Mouse (Mus musculus) heart, embryonic 10.5 days (tissue): ENCODE measurements at regions not wholly inside any gene's neighbourhood (a gene's known extent, or its start where the extent isn't known, plus 50 kb on each side); places are given as distances from the start of the nearest gene placed in this dataset.

ENCODE experiments used
- DNase-seq: peaks from one replicate; pipeline ENCODE4 v3.0.0-alpha.2; 2017; ENCODE audit warnings: low spot score
- H3K27ac ChIP-seq: fragments of 300-500 bp; sonication (generic); 2 replicates; pipeline ENCODE4 v1.5.1; 2016; ENCODE audit warnings: mild to moderate bottlenecking
- H3K27me3 ChIP-seq: fragments of 300-500 bp; sonication (generic); 2 replicates; pipeline ENCODE4 v1.6.1; 2016; ENCODE audit warnings: mild to moderate bottlenecking; ENCODE audit not compliant: poor library complexity, insufficient read depth, severe bottlenecking
- H3K36me3 ChIP-seq: fragments of 300-500 bp; sonication (generic); 2 replicates; pipeline ENCODE4 v1.6.1; 2016; ENCODE audit warnings: mild to moderate bottlenecking, moderate library complexity
- H3K4me1 ChIP-seq: fragments of 300-500 bp; sonication (generic); 2 replicates; pipeline ENCODE4 v1.6.1; 2016; ENCODE audit warnings: mild to moderate bottlenecking
- H3K4me3 ChIP-seq: fragments of 300-500 bp; sonication (generic); 2 replicates; pipeline ENCODE4 v1.5.1; 2016; ENCODE audit warnings: mild to moderate bottlenecking, moderate library complexity
- H3K9me3 ChIP-seq: fragments of 300-500 bp; sonication (generic); 2 replicates; pipeline ENCODE4 v1.6.1; 2016; ENCODE audit warnings: mild to moderate bottlenecking, moderate library complexity
- WGBS: fragments of 180-500 bp; shearing (Covaris S2); methylation state at CpG from one replicate; pipeline ENCODE4 v1.1.7; 2016; 5-methylcytosine and 5-hydroxymethylcytosine counted together

DNA sequence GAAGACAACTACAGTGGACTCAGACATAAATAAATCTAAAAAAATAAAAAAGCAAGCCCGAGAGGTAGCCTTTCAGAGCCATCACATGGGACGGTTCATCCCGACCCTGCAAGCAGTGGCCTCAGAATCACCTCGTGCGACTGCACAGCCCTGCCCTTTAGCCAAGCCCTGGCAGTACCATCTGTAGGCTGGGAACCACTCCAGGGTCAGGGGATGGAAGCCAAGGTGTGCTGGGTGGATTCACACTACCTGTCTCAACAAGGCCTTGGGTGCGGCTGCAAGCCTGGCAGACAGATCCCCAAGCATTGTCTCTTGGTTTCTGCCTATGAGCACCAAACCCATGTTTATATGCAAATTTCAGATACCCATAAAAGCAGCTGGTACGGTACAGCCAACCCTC is 115.3 kb upstream of the A530016L24Rik start:
- no peak for DNase-seq
- Histone ChIP-seq H3K9me3 (no peaks in the 10 kb centered on the region), H3K27me3 (peaks cover 57% of the 10 kb centered on the region), H3K27ac (no peak overlapping the region), H3K4me3 (no peak overlapping the region), H3K4me1 (peaks cover 10% of the 10 kb centered on the region), H3K36me3 (no peaks in the 10 kb centered on the region)
- 79% methylated on average over 7 of the region's 7 CpGs for WGBS

DNA sequence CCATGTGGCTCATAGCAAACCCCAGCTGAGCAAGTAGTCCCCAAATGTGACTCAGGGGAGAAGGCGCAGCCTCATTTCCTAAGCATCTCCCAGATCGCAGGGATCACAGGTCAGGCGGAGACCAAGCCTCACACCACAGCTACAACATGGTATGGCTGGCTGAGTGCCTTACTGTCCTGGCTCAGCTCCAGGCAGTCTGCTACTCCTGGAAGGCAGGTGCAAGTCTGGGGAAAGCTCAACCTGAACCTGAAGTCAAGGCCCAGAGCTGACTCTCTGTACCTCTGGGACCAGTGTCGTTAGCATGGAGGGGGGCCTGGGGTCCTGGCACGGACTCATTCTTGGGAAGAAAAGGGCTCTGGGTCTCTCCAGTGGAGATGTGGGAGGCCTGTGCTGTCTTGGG is 113.0 kb upstream of the A530016L24Rik start:
- Histone ChIP-seq H3K27ac (no peak overlapping the region), H3K36me3 (no peaks in the 10 kb centered on the region), H3K4me3 (no peak overlapping the region), H3K4me1 (peaks cover 5% of the 10 kb centered on the region; the same call in 1 of the 2 replicates), H3K9me3 (no peaks in the 10 kb centered on the region), H3K27me3 (peaks cover 54% of the 10 kb centered on the region)
- WGBS: 79% methylated on average over 5 of the region's 5 CpGs
- no peak for DNase-seq

GRCm38 (mm10) chr12:112376701-112377100 is 112.5 kb upstream of the A530016L24Rik start:
- no peak for DNase-seq
- Histone ChIP-seq H3K36me3 (no peaks in the 10 kb centered on the region), H3K27ac (no peak overlapping the region), H3K9me3 (no peaks in the 10 kb centered on the region), H3K4me3 (no peak overlapping the region), H3K4me1 (peaks cover 5% of the 10 kb centered on the region; the same call in 1 of the 2 replicates), H3K27me3 (peaks cover 55% of the 10 kb centered on the region)
- 79% methylated on average over 8 of the region's 8 CpGs for WGBS

GRCm38 (mm10) chr12:112378482-112379243 is 110.6 kb upstream of the A530016L24Rik start:
- Histone ChIP-seq H3K27ac (no peak overlapping the region), H3K36me3 (no peaks in the 10 kb centered on the region), H3K4me3 (no peak overlapping the region), H3K27me3 (peaks cover 54% of the 10 kb centered on the region), H3K9me3 (no peaks in the 10 kb centered on the region), H3K4me1 (no peaks in the 10 kb centered on the region)
- 76% methylated on average over 13 of the region's 13 CpGs for WGBS
- no peak for DNase-seq

DNA sequence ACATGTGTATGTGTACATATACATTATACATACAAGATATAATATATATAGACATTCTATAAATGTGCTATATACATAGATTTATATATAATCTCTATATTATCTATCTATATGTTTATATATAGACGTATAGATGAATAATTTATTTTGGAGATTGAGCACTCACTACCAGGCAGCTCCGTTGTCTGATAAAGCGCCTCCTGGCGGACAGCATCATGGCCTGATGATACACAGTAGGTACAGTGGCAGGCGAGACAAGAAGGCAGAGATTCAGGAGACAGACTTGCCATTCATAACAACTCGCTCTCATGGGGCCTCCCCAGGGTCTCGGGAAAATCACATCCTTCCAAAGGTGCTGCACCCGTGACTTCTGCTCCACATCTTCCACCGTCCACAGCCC is 101.4 kb upstream of the A530016L24Rik start:
- Histone ChIP-seq H3K36me3 (no peaks in the 10 kb centered on the region), H3K4me1 (peaks cover 3% of the 10 kb centered on the region; the same call in 1 of the 2 replicates), H3K27ac (no peak overlapping the region), H3K4me3 (no peak overlapping the region), H3K9me3 (no peaks in the 10 kb centered on the region), H3K27me3 (no peaks in the 10 kb centered on the region)
- 62% methylated on average over 9 of the region's 9 CpGs for WGBS
- no peak for DNase-seq

GRCm38 (mm10) chr12:112395909-112396308 is 93.3 kb upstream of the A530016L24Rik start:
- 81% methylated on average over 13 of the region's 13 CpGs for WGBS
- Histone ChIP-seq H3K36me3 (no peaks in the 10 kb centered on the region), H3K4me3 (no peak overlapping the region), H3K27ac (no peak overlapping the region), H3K4me1 (0 out of 2 replicates have a peak, but pooled peaks cover 8% of the 10 kb centered on the region), H3K9me3 (no peaks in the 10 kb centered on the region), H3K27me3 (peaks cover 6% of the 10 kb centered on the region; the same call in 1 of the 2 replicates)
- DNase-seq: no peak

DNA sequence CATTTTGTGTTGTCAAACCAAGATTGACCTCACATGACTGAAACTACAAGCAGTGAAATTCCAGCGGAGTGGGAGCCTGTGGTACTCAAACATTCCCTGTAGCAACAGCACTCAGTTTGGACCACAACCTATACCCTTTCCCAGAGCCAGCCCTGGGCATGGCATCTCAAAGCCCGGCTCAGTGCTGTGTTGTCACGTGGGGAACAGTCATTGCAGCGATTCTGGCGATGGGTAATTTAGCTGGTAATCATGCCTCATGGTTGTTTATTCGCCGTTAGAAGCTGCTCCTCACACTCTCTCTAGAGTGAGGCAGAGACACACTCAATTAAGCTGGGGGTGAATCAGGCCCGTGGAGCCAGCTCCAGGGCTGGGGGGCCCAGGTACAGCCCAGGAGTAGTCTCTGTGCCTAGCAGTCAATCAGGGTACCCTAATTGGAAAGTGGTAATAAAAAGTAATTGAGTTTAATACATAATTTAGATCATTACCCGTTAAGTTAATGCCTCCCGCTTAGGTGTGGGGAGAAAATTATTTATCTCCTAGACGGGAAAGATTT is 85.5 kb upstream of the A530016L24Rik start:
- DNase-seq: no peak
- H3K27ac ChIP-seq: no peak overlapping the region
- H3K36me3 ChIP-seq: no peaks in the 10 kb centered on the region
- 83% methylated on average over 11 of the region's 11 CpGs for WGBS
- peaks cover 13% of the 10 kb centered on the region; the same call in 1 of the 2 replicates for H3K27me3 ChIP-seq
- peaks cover 14% of the 10 kb centered on the region; the same call in 1 of the 2 replicates for H3K4me1 ChIP-seq
- no peaks in the 10 kb centered on the region for H3K9me3 ChIP-seq
- H3K4me3 ChIP-seq: no peak overlapping the region

GRCm38 (mm10) chr12:112404338-112404737 is 84.9 kb upstream of the A530016L24Rik start:
- Histone ChIP-seq H3K9me3 (no peaks in the 10 kb centered on the region), H3K27ac (no peak overlapping the region), H3K36me3 (no peaks in the 10 kb centered on the region), H3K4me3 (no peak overlapping the region), H3K4me1 (peaks cover 14% of the 10 kb centered on the region; the same call in 1 of the 2 replicates), H3K27me3 (peaks cover 15% of the 10 kb centered on the region; the same call in 1 of the 2 replicates)
- WGBS: 82% methylated on average over 12 of the region's 12 CpGs
- no peak for DNase-seq

DNA sequence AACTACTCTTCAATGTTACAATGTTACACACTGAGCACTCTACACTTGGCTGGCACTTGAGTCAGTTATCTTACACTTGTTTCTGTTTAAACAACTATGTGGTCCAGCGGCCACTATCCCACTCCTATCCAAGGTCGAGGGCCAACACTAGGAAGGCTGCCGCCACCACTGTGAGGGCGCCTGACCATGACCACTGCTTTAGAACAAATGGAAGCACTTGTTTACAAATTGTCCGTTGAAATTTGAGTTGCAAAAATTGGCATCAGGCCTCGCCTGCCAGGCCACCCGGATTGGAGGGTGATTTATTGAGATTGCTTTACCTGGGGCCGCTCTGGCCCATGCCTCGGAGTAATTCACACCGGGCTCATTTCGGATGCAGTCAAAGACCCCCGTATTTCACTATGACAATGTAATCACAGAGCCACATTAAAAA is 83.5 kb upstream of the A530016L24Rik start:
- Histone ChIP-seq H3K27me3 (peaks cover 28% of the 10 kb centered on the region; the same call in 1 of the 2 replicates), H3K4me3 (no peak overlapping the region), H3K27ac (no peak overlapping the region), H3K9me3 (no peaks in the 10 kb centered on the region), H3K36me3 (no peaks in the 10 kb centered on the region), H3K4me1 (peaks cover 14% of the 10 kb centered on the region; the same call in 1 of the 2 replicates)
- WGBS: 80% methylated on average over 12 of the region's 12 CpGs
- no peak for DNase-seq

GRCm38 (mm10) chr12:112411612-112412350 is 77.5 kb upstream of the A530016L24Rik start:
- DNase-seq: peak; percentile 89
- 0 out of 2 replicates have a peak overlapping the region, but pooled peaks have one; percentile 39 for H3K27ac ChIP-seq
- 11% methylated on average over 13 of the region's 13 CpGs for whole genome bisulfite sequencing

GRCm38 (mm10) chr12:112412351-112412697 is 76.9 kb upstream of the A530016L24Rik start:
- 27% methylated on average over 2 of the region's 2 CpGs for WGBS
- Histone ChIP-seq H3K4me1 (peaks cover 29% of the 10 kb centered on the region), H3K27ac (no peak overlapping the region), H3K27me3 (peaks cover 32% of the 10 kb centered on the region), H3K4me3 (no peak overlapping the region), H3K9me3 (no peaks in the 10 kb centered on the region), H3K36me3 (no peaks in the 10 kb centered on the region)
- no peak for DNase-seq

More at GRCm38 (mm10) chr12:112411612-112412350, 77.5 kb upstream of the A530016L24Rik start:
- Histone ChIP-seq H3K36me3 (no peaks in the 10 kb centered on the region), H3K4me1 (peaks cover 33% of the 10 kb centered on the region), H3K4me3 (peak overlapping the region; percentile 33), H3K27me3 (peaks cover 28% of the 10 kb centered on the region), H3K9me3 (no peaks in the 10 kb centered on the region)

DNA sequence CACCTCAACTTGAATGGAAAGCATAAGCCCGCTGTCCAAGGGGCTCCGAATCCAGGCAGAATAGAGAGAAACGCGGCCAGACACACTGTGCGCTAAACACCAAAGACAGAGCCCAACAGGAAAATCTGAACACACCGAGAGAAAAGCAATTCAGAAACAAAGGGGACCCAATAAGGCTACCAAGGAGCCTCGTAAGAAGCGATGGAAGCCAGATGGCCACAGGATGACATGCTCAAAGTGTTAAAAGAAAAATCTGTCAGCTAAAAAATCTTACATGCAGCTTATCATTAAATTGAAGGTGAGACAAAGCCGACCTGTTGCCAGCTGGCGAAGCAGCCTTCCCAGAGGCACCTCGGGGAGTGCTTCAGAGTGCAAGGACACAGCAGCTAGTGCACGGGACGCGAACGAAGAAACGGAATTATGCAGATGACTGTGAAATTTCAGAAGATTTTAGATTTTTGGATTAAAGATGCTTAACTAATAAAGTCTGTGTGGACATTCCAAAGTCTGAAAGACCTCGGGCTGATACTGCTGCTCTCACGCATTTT is 73.2 kb upstream of the A530016L24Rik start:
- Histone ChIP-seq H3K4me3 (no peak overlapping the region), H3K36me3 (no peaks in the 10 kb centered on the region), H3K27me3 (peaks cover 17% of the 10 kb centered on the region), H3K4me1 (peaks cover 28% of the 10 kb centered on the region), H3K27ac (0 out of 2 replicates have a peak overlapping the region, but pooled peaks have one; percentile 10), H3K9me3 (no peaks in the 10 kb centered on the region)
- no peak for DNase-seq
- 68% methylated on average over 18 of the region's 18 CpGs for WGBS
